Mouse (Mus musculus): ENCODE measurements around the gene Clip1. TPM values are rescaled to one million over a fixed set of nuclear protein-coding genes. Genes with fewer than 3 reads are reported as not detected.

The Clip1 gene
- total and polyA plus RNA-seq, 2 experiments from 2014 or later: 73.1 to 102 TPM

DNA sequence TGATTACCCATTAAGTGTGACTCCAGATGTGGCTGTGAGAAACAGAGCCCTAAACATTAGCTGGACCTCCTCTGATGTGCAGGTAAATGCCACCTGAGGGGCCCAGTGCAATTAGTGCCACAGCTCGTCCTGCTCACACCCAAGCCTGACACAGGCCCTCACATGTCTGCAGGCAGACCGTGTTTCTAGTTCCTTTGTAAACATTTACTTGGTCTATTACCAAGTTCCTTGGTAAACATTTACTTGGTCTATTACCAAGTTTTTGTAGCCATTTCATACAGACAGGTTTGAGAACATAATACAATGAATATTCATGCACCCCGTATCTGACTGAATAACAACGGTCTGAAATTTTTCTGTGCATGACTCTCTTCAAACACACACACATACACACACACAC, 25.2 kb upstream of the Clip1 start:
- Histone ChIP-seq H3K36me3 (ENCODE audit: insufficient read depth) (peaks cover 89% of the 10 kb centered on the region), H3K9ac (no peak overlapping the region), H3K4me1 (ENCODE audit: insufficient read depth) (no peaks in the 10 kb centered on the region), H3K9me3 (ENCODE audit: low read length) (no peaks in the 10 kb centered on the region), H3K4me3 (ENCODE audit: low read depth, low read length) (no peak overlapping the region), H3K4me2 (ENCODE audit: low read depth) (no peak overlapping the region), H3K27me3 (ENCODE audit: insufficient read depth, low read length) (no peaks in the 10 kb centered on the region), H3K27ac (ENCODE audit: low read depth, low read length) (no peak overlapping the region)
- no peak for DNase-seq
- 74% methylated on average over 4 of the region's 4 CpGs for WGBS
- TF ChIP-seq CTCF (IDR thresholded peaks at IDR 0.05; ENCODE audit: low read depth): no peak
- no peak for ATAC-seq

DNA sequence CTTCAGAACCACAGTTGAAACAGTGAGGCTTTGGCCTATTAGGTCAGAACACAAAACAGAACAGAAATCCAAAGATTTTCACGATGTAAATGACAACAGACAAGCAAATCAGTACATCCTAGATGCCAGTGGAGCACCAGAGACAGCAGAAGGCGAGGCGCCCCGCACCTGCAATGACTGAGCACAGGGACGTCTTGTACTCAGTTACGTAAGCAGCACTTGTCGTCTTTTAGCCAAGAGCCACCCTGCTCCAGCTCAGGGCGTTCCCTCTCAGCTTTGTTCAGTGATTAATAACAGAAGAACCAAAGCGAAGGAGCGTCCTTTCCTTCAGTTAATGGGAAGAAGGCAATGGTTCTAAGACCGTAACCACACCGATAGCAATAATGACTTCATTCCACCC, 24.2 kb upstream of the Clip1 start:
- Histone ChIP-seq H3K4me2 (ENCODE audit: low read depth) (no peak overlapping the region), H3K9me3 (ENCODE audit: low read length) (no peaks in the 10 kb centered on the region), H3K27ac (ENCODE audit: low read depth, low read length) (no peak overlapping the region), H3K9ac (no peak overlapping the region), H3K4me1 (ENCODE audit: insufficient read depth) (no peaks in the 10 kb centered on the region), H3K36me3 (ENCODE audit: insufficient read depth) (peaks cover 86% of the 10 kb centered on the region), H3K27me3 (ENCODE audit: insufficient read depth, low read length) (no peaks in the 10 kb centered on the region), H3K4me3 (ENCODE audit: low read depth, low read length) (no peak overlapping the region)
- no peak for TF ChIP-seq CTCF (IDR thresholded peaks at IDR 0.05; ENCODE audit: low read depth)
- no peak for ATAC-seq
- WGBS: 95% methylated on average over 12 of the region's 12 CpGs
- DNase-seq: no peak

GRCm38 (mm10) chr5:123700625-123701024, 16.2 kb upstream of the Clip1 start:
- WGBS: 69% methylated on average over 11 of the region's 11 CpGs
- H3K4me2 ChIP-seq (ENCODE audit: low read depth): no peak overlapping the region
- H3K36me3 ChIP-seq (ENCODE audit: insufficient read depth): peaks cover 66% of the 10 kb centered on the region
- no peak overlapping the region for H3K9ac ChIP-seq
- no peaks in the 10 kb centered on the region for H3K9me3 ChIP-seq (ENCODE audit: low read length)
- no peak for TF ChIP-seq CTCF (IDR thresholded peaks at IDR 0.05; ENCODE audit: low read depth)
- no peaks in the 10 kb centered on the region for H3K4me1 ChIP-seq (ENCODE audit: insufficient read depth)
- no peak overlapping the region for H3K27ac ChIP-seq (ENCODE audit: low read depth, low read length)
- H3K4me3 ChIP-seq (ENCODE audit: low read depth, low read length): no peak overlapping the region
- DNase-seq (peak; percentile 17), ATAC-seq (no peak)
- H3K27me3 ChIP-seq (ENCODE audit: insufficient read depth, low read length): no peaks in the 10 kb centered on the region

GRCm38 (mm10) chr5:123699198-123699597, 14.8 kb upstream of the Clip1 start:
- Histone ChIP-seq H3K9ac (no peak overlapping the region), H3K36me3 (ENCODE audit: insufficient read depth) (peaks cover 57% of the 10 kb centered on the region), H3K9me3 (ENCODE audit: low read length) (no peaks in the 10 kb centered on the region), H3K27ac (ENCODE audit: low read depth, low read length) (no peak overlapping the region), H3K27me3 (ENCODE audit: insufficient read depth, low read length) (no peaks in the 10 kb centered on the region), H3K4me3 (ENCODE audit: low read depth, low read length) (no peak overlapping the region), H3K4me1 (ENCODE audit: insufficient read depth) (no peaks in the 10 kb centered on the region), H3K4me2 (ENCODE audit: low read depth) (no peak overlapping the region)
- 25% methylated on average over 3 of the region's 3 CpGs for WGBS
- DNase-seq (peak; percentile 79), ATAC-seq (peak; percentile 47; the same call in 1 of the 2 replicates)
- peak; percentile 80 for TF ChIP-seq CTCF (IDR thresholded peaks at IDR 0.05; ENCODE audit: low read depth)

GRCm38 (mm10) chr5:123696961-123697360, 12.5 kb upstream of the Clip1 start:
- no peak for TF ChIP-seq CTCF (IDR thresholded peaks at IDR 0.05; ENCODE audit: low read depth)
- Histone ChIP-seq H3K4me3 (ENCODE audit: low read depth, low read length) (no peak overlapping the region), H3K9me3 (ENCODE audit: low read length) (no peaks in the 10 kb centered on the region), H3K4me1 (ENCODE audit: insufficient read depth) (no peaks in the 10 kb centered on the region), H3K4me2 (ENCODE audit: low read depth) (no peak overlapping the region), H3K27me3 (ENCODE audit: insufficient read depth, low read length) (no peaks in the 10 kb centered on the region), H3K27ac (ENCODE audit: low read depth, low read length) (no peak overlapping the region), H3K9ac (no peak overlapping the region), H3K36me3 (ENCODE audit: insufficient read depth) (peaks cover 36% of the 10 kb centered on the region)
- DNase-seq (no peak), ATAC-seq (no peak)
- WGBS: 87% methylated on average over 4 of the region's 4 CpGs

DNA sequence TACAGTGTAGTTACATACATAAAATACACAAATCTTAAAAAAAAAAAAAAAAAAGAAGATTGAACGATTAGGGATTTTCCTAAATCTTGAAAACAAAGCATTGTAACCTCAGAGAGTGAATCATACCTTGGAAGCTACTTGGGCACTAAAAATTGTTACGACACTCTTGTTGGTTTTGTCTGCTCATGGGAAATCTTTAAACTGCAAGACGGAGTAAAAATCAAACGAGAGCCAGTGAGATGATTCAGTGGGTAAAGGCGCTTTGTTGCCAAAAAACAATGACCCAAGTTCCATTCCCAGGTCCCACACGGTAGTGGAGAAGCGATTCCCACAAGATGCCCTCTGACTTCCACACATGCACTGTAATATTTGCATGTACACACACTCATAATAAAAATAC, 11.8 kb upstream of the Clip1 start:
- Histone ChIP-seq H3K4me2 (ENCODE audit: low read depth) (no peak overlapping the region), H3K9me3 (ENCODE audit: low read length) (no peaks in the 10 kb centered on the region), H3K4me1 (ENCODE audit: insufficient read depth) (no peaks in the 10 kb centered on the region), H3K4me3 (ENCODE audit: low read depth, low read length) (no peak overlapping the region), H3K9ac (no peak overlapping the region), H3K27ac (ENCODE audit: low read depth, low read length) (no peak overlapping the region), H3K27me3 (ENCODE audit: insufficient read depth, low read length) (no peaks in the 10 kb centered on the region), H3K36me3 (ENCODE audit: insufficient read depth) (peaks cover 30% of the 10 kb centered on the region)
- WGBS: 92% methylated on average over 7 of the region's 7 CpGs
- DNase-seq (no peak), ATAC-seq (no peak)
- TF ChIP-seq CTCF (IDR thresholded peaks at IDR 0.05; ENCODE audit: low read depth): no peak

- Histone ChIP-seq H3K9ac (no peak overlapping the region), H3K9me3 (ENCODE audit: low read length) (no peaks in the 10 kb centered on the region), H3K27ac (ENCODE audit: low read depth, low read length) (no peak overlapping the region), H3K4me2 (ENCODE audit: low read depth) (no peak overlapping the region), H3K27me3 (ENCODE audit: insufficient read depth, low read length) (no peaks in the 10 kb centered on the region), H3K4me3 (ENCODE audit: low read depth, low read length) (no peak overlapping the region), H3K4me1 (ENCODE audit: insufficient read depth) (no peaks in the 10 kb centered on the region), H3K36me3 (ENCODE audit: insufficient read depth) (peaks cover 15% of the 10 kb centered on the region)
- ATAC-seq (no peak), DNase-seq (no peak)
- no peak for TF ChIP-seq CTCF (IDR thresholded peaks at IDR 0.05; ENCODE audit: low read depth)
- WGBS: 52% methylated on average over 6 of the region's 6 CpGs
Observed at GRCm38 (mm10) chr5:123694468-123694867, 10.1 kb upstream of the Clip1 start.

Data from forebrain, postnatal 0 days (tissue).